Mouse (Mus musculus) thymus, adult 2 months (tissue): ENCODE results near the gene Lamtor2. TPM values are rescaled to one million over a fixed set of nuclear protein-coding genes. Genes with fewer than 3 reads are reported as not detected.

Source experiments
- DNase-seq: peaks from one replicate; pipeline ENCODE4 v3.0.0; 2021
- H3K27ac ChIP-seq: fragments of 200-500 bp; 2 replicates; pipeline ENCODE4 v1.5.1; 2012; ENCODE audit warnings: low read length, control low read depth; ENCODE audit not compliant: control insufficient read depth, insufficient read depth
- H3K27me3 ChIP-seq: fragments of 200-500 bp; 2 replicates; pipeline ENCODE4 v1.6.1; 2012; ENCODE audit warnings: mild to moderate bottlenecking, low read length, moderate library complexity, mixed read lengths; ENCODE audit not compliant: control insufficient read depth, insufficient read depth
- H3K36me3 ChIP-seq: fragments of 200-500 bp; 2 replicates; pipeline ENCODE4 v1.6.1; 2012; ENCODE audit warnings: mild to moderate bottlenecking, low read length, moderate library complexity; ENCODE audit not compliant: control insufficient read depth, insufficient read depth
- H3K4me1 ChIP-seq: fragments of 200-500 bp; replicated peaks from 2 replicates; pipeline ENCODE4 v1.6.1; 2012; ENCODE audit warnings: low read length; ENCODE audit not compliant: control insufficient read depth, insufficient read depth
- H3K4me3 ChIP-seq: fragments of 200-500 bp; 2 replicates; pipeline ENCODE4 v1.5.1; 2012; ENCODE audit warnings: mild to moderate bottlenecking, low read length, control low read depth, moderate library complexity; ENCODE audit not compliant: control insufficient read depth, insufficient read depth
- CTCF ChIP-seq: fragments of 200-500 bp; IDR thresholded peaks from 2 replicates; pipeline ENCODE4 v1.5.1; 2012; ENCODE audit warnings: mild to moderate bottlenecking, control low read depth, low read length, moderate library complexity, borderline replicate concordance; ENCODE audit not compliant: control insufficient read depth, poor library complexity, insufficient read depth; ENCODE audit errors: extremely low read depth
- POLR2A ChIP-seq: fragments of 200-500 bp; IDR thresholded peaks from 2 replicates; pipeline ENCODE4 v1.6.1; 2012; ENCODE audit warnings: mild to moderate bottlenecking, low read length, control low read depth, moderate library complexity; ENCODE audit not compliant: control insufficient read depth, poor library complexity, insufficient read depth; ENCODE audit errors: extremely low read depth
- WGBS: fragments of 180-500 bp; shearing (Covaris S2); methylation state at CpG from one replicate; pipeline ENCODE4 v1.1.7; 2018; 5-methylcytosine and 5-hydroxymethylcytosine counted together
- polyA plus RNA-seq: library from polyadenylated mRNA; depleted of rRNA; stranded (reverse); fragments of >200 nt; gene quantifications from 2 replicates; pipeline ENCODE4 v1.2.3, GENCODE M21; 2012

Lamtor2 gene
- polyA plus RNA-seq, 1 experiment = 141 TPM

GRCm38 (mm10) chr3:88552082-88552645 is 710 bp downstream of the Lamtor2 start:
- no peaks in the 10 kb centered on the region for H3K36me3 ChIP-seq
- peak overlapping the region; percentile 92 for H3K4me3 ChIP-seq
- TF ChIP-seq POLR2A (no peak), CTCF (no peak)
- H3K4me1 ChIP-seq = peaks cover 12% of the 10 kb centered on the region
- 5% methylated on average over 16 of the region's 16 CpGs for whole genome bisulfite sequencing
- no peaks in the 10 kb centered on the region for H3K27me3 ChIP-seq
- no peak overlapping the region for H3K27ac ChIP-seq
- DNase-seq = no peak

DNA sequence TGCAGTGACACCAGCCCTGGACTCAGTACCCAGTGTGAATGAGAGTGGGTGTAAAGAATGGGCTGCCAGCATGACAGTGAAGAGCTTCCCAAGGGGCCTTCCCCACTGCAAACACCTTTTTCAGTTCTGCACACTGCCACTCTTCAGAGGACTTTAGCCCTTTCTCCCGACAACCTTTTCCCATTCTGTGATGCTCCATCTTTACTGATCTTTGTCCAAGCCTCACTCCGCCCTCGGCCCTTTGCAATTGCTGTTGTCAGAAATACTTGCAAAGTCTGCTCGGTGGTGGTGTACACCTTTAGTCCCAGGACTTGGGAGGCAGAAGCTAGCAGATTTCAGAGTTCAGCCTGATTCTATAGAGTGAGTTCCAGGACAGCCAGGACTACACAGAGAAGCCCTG is 1.3 kb downstream of the Lamtor2 start:
- DNase-seq = no peak

GRCm38 (mm10) chr3:88548180-88548917 is 4.5 kb downstream of the Lamtor2 start, which contains the start of gene Rab25:
TSS of gene Rab25 (minus strand) at chr3:88548300.
- H3K27ac ChIP-seq = no peak within 1 kb of the TSS
- TF ChIP-seq CTCF = no peak
- H3K36me3 ChIP-seq = no peaks in the 10 kb centered on the region
- WGBS = 90% methylated on average over 18 of the region's 18 CpGs
- no peak for DNase-seq
- H3K4me3 ChIP-seq = no peak within 1 kb of the TSS
- peaks cover 7% of the 10 kb centered on the region for H3K4me1 ChIP-seq
- H3K27me3 ChIP-seq = no peaks in the 10 kb centered on the region

More for the DNA sequence above, 1.3 kb downstream of the Lamtor2 start:
- Histone ChIP-seq H3K27ac (no peak overlapping the region), H3K36me3 (no peaks in the 10 kb centered on the region), H3K27me3 (no peaks in the 10 kb centered on the region), H3K4me1 (peaks cover 12% of the 10 kb centered on the region), H3K4me3 (no peak overlapping the region)
- 97% methylated on average over 4 of the region's 4 CpGs for WGBS
- TF ChIP-seq CTCF (no peak), POLR2A (no peak)

GRCm38 (mm10) chr3:88546674-88547418 is 6.0 kb downstream of the Lamtor2 start:
- no peak for DNase-seq
- WGBS = 89% methylated on average over 6 of the region's 6 CpGs
- Histone ChIP-seq H3K36me3 (no peaks in the 10 kb centered on the region), H3K4me1 (peaks cover 3% of the 10 kb centered on the region; the same call in 1 of the 2 replicates), H3K27me3 (no peaks in the 10 kb centered on the region), H3K27ac (no peak overlapping the region), H3K4me3 (no peak overlapping the region)
- TF ChIP-seq CTCF (no peak), POLR2A (no peak)

DNA sequence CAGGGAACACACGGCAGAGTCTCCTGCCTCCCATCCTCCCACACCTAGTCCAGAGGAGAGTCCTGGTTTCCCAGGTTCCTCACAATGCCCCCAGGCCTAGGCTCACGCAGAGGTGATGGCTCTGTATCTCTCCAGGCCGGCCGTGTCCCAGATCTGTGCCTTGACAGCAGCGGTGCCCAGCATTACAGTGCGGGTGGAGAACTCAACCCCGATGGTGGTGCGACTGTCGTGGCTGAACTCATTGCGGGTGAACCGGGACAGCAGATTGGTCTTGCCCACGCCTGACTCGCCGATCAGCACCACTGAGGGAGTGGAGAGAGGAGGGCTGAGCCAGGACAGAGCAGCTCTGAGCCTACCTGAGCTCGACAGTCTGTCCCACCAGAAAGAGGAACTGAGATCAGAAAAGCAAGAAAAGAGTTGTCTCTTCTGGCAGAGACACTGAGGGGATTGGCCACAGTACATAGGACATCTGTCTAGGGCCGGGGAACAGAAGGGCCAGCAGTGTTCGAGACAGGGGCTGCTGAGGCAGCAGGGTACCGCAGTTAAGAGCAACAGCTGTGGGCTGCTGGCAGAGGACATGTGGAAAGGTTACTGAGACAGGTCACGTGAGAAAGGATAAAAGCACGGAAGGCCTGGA is 7.8 kb downstream of the Lamtor2 start:
- no peak for DNase-seq
- no peaks in the 10 kb centered on the region for H3K27me3 ChIP-seq
- H3K4me1 ChIP-seq = peaks cover 8% of the 10 kb centered on the region
- no peak overlapping the region for H3K4me3 ChIP-seq
- TF ChIP-seq POLR2A (no peak), CTCF (no peak)
- H3K27ac ChIP-seq = no peak overlapping the region
- no peaks in the 10 kb centered on the region for H3K36me3 ChIP-seq
- WGBS = 60% methylated on average over 20 of the region's 20 CpGs

DNA sequence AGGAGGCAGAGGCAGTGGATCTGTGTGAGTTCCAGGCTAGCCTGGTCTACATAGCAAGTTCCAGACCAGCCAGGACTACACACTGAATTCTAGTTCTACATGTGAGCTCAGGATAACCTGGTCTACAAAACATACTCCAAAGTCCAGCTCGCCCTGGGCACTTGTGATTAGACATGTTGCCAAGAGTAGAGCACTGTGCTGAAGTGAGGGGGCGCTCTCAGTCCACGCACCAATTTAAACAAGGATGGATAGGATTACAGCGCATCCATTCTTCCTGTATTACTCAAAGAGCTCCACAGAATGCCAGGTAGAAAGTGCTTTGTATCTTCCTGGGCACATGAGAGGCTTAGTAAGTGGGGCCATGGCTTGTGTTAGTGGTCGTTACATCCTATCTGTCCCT is 8.4 kb downstream of the Lamtor2 start:
- Histone ChIP-seq H3K4me1 (peaks cover 9% of the 10 kb centered on the region), H3K27me3 (no peaks in the 10 kb centered on the region), H3K36me3 (no peaks in the 10 kb centered on the region), H3K27ac (no peak overlapping the region), H3K4me3 (no peak overlapping the region)
- TF ChIP-seq CTCF = no peak
- TF ChIP-seq POLR2A = no peak
- no peak for DNase-seq
- 84% methylated on average over 5 of the region's 5 CpGs for WGBS
